Mouse (Mus musculus) cerebellum, adult 18-20 months (tissue): Measurements from ENCODE around the gene Fgb.

Source experiments
- DNase-seq, 2 experiments: peaks; one replicate each; pipeline ENCODE4 v3.0.0; 2021

Fgb gene

DNA sequence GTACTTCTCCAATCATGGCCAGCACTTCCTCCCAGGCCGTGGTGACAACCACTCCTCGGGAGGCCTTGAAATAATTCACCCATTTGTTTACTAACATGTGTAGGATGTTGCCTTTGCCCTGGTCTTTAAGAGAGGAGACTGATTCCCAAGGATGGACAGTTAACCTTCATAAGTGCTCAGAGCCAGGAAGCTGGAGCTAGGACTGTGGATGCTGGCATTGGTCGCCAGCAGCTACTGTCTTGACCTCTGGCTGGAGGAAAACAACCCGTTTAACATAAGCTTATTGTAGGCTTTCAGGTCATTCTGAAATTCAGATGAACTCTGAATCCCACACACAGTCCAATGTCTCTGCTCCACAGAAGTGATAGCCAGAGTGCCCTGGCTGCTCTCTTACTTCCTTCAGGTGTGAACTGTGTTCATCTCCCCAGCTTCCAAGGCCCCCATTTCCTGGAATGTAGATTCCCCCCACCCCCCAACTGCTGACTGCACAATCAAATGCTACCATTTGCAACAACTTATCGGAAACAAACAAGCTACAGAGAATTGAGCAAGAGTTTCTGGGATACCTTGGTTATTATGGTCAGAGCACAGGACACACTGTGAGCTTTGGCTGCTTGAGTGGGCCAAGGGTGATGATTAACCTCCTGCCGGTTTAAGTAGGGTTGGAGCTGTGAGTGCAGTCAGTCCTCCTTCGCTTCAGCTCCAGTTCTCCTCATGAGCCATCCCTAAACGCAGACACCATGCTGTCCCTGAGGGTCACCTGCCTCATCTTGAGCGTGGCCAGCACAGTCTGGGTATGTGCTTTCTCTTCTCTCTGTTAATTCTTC, 24.0 kb downstream of the Fgb start, which contains the start of gene Fga:
Gene Fga, plus strand, starts transcription at position 602 of the 827 bp plus-strand sequence.
- no peak for DNase-seq

DNA sequence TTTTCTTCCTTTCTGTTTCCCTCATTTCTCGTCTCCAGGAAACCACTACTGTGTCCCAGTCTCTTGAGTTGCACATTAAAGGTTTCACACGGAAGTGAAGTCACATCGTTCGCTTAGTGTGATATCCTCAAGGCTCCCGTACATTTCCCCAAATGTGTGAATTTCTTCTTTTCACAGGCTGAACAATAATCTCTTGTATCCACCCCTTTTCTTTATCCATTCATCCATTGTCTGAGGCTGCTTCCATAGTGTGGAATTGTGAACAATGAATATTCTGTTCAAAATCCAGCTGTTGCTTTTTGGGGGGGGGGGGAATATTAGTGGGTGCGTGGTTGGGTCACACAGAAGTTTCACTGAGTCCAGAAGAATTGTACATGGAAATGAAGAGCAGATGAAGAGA, 24.6 kb downstream of the Fgb start:
- no peak for DNase-seq

DNA sequence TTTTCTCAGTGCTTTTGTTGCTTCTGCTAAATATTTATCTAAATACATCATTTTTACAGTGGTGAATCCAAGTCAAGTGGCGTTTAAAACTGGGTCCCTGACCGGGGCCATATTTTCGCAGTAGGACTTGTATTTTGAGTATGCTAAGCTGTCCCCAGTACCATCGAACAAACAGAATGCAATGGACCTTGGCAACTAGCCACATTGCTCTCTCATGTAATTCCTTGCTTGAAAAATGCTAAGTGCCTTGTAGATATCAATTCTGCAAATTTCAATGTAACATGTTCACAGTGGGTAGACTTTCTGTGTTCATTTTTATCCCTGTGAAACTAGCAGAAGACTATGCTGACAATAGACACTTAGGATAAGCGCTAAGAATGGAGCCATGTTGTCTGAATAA, 28.5 kb downstream of the Fgb start:
- no peak for DNase-seq

DNA sequence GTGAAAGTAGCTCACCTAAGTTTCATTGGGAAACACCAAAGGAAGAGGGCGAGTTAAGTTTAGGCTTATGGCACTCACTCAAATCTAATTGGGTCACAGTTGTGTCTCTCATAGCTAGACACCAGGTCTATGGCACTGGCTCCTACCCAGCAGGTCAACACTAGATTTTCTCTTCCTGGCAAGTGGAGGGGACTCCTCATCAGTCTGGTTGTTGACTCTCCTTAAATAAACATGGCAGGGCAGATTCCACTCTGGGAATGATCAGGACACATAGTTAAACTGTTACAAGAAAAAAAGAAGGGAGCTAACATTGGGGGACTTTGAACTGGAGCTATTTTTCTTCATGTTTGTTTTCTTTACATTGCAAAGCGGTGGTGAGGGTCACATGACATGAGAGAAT, 29.3 kb downstream of the Fgb start:
- no peak for DNase-seq

DNA sequence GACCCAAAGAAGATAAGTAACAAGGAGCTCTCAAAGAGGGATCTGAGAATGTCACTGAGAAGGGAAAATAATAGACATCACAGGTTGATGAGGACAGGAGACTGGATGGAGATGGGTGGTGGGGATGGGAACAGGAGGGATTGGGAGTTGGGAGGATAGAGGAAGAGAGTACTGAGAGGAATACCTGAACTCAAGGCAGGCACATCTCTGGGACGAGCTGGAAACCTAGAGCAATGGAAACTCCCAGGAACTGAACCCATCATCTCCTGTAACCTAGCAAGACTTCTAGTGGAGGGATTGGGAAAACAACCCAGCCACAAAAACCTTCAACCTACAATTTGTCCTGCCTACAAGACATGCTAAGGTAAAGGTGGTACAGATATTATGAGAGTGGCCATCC, 33.4 kb downstream of the Fgb start:
- no peak for DNase-seq

DNA sequence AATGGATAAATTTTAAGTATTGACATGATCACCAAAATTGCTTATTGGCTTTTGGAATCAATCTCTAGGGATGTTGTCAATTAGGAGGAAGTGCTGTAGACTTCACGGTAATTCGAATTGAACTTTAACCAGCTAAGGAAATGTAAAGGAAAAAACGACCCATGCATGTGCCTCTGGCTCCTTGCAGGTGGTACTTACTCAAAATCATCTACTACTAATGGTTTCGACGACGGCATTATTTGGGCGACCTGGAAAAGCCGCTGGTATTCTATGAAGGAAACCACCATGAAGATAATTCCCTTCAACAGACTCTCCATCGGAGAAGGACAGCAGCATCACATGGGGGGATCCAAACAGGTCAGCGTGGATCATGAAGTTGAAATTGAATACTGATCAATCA, 35.7 kb downstream of the Fgb start:
- DNase-seq = no peak

DNA sequence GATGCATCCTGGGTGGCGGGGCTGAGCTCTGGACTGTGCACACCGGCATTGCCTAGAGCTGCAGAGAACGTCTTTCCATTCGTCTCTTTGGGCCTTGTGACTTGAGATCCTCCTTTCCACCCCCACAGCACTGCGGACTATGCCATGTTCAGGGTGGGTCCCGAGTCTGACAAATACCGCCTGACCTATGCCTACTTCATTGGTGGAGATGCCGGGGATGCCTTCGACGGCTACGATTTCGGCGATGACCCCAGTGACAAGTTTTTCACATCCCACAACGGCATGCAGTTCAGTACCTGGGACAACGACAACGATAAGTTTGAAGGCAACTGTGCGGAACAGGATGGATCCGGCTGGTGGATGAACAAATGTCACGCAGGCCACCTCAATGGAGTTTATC, 37.0 kb downstream of the Fgb start:
- no peak for DNase-seq

DNA sequence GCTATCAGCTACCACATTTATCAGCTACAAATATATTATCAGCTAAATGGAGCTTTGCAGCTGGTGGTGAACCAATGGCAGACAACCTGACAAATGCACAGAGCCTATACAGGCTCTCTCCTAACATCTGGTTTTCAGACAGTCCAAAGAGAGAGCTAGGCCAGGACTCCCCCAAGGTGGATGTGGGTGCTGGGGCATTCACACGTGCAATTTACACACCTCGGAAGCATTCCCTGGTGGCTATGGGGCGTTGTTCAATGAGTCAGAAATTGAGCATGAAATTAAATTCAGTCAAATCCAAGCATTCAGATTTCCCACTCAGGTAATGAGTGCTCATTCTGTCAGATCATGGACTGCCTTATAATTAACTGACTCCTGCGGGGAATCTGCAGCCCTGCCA, 38.1 kb downstream of the Fgb start:
- DNase-seq = no peak

DNA sequence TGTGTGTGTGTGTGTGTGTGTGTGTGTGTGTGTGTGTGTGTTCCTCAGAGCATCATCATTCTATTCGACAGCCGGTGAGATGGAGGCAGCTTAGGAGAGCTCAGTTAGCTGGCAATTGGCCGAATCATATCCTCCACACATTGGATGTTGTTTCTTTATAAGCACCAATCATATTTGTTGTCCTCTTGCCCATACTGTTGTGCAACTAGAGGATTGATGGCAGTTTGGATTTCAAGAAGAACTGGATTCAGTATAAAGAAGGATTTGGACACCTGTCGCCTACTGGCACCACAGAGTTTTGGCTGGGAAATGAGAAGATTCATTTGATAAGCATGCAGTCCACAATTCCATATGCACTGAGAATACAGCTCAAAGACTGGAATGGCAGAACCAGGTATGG, 38.5 kb downstream of the Fgb start:
- DNase-seq = no peak

DNA sequence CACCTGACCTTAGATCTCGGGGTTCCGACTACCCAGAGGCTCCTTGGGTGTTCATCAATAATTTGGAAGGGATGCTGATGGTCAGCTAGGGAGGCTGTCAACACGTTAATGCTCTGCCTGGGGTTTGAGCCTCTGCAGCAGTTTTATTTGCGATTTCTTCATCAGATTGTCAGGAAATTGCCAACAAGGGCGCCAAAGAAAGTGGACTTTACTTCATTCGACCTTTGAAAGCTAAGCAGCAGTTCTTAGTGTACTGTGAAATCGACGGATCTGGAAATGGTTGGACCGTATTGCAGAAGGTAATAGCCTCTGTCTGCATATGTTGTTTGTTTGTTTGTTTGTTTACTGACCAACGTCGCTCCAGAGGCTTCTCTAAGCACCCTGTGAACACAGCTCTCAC, 39.4 kb downstream of the Fgb start:
- no peak for DNase-seq

DNA sequence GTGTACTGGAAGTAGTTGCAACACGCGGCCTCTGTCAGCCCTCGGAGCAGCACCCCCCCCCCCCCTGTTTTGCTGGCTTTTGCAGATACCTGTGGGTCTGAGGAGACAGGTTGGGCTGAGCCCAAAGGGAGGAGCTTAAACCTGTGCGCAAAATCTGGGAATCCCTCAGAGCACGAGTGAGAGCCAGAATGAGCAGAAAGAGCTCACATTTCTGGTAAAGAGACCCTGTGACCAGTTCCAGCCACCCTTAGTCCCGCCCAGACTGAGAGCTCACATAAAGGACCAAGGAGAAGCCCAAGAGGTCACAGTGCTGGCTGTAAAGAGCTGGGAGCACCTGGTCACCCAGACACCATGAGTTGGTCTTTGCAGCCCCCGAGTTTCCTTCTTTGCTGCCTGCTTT, 42.1 kb downstream of the Fgb start, which contains the start of gene Fgg:
Gene Fgg, plus strand, starts transcription at position 168 of the 400 bp plus-strand sequence.
- no peak for DNase-seq

DNA sequence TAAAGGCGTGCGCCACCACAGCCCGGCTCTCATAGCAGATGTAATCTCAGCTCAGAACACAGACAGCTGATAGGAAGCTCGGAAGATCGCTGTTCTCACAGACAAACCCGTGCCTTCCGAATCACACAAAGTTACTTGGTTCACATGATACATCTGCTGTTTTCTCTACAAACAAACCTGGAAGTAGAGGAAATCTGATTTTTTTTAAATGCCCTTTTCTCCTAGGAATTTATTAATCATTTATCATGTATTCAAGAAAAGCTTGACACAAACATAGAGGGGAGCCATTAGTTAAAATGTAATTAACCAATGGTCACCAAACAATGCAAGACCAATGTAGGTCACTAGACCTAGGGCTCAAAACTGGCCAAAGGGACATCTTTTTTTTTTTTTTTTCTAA, 44.9 kb downstream of the Fgb start:
- DNase-seq = no peak

DNA sequence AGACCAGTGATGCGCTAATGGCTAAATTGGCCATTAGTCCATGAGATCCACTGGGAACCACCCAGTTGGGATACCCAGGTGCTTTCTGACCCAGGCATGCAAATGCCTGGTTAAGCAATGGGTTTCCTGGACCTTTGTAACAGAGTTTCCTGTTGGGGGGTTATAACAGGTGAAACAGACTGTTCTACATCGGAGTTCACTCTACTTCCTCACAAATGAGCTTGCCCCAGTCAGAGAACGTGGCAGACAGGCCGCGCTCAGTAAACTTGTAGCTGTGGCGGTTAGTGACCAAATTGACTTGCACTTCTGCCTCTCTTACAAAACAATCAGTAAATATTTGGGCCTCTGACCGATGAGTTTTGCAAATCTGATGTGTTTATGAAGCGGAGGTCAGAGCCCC, 46.6 kb downstream of the Fgb start:
- DNase-seq = no peak

DNA sequence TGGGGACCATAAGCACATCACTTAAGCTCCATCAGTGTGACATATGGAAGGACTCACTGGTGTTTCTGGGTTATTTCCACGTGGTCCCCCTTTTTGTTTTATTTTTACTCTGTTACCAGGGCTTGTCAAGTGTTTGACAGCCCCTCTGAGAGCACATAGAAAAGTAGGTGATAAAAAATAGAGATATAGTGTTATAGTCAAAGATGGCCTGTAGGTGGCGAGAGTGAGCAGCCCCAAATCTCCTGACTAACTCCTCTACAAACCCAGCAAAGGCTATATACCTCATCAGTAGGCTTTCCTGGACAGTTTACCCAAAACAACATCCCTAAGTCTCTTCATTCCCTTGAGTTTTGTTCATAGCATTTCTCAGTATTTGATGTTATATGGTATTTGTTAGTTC, 47.5 kb downstream of the Fgb start:
- DNase-seq = peak in 1 of 2 experiments; percentile 50

DNA sequence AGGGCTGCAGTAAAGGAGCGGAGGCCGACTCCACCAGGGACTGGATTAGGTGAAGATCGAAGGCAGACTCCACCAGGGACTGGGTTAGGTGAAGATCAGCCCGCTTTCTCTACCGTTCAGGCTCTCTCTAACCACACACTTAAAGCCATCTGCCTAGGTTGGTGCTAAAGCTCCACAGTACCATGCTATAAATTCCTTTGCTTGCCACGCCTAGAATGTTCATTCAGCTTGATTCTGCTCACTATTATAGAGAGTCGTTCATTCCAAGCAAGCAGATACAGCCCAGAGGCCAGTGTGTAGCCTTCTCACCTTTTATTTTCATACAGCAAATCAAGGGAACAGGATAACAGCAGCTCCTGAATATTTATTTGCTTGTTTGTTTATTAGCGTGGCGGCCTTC, 49.7 kb downstream of the Fgb start:
- no peak for DNase-seq

DNA sequence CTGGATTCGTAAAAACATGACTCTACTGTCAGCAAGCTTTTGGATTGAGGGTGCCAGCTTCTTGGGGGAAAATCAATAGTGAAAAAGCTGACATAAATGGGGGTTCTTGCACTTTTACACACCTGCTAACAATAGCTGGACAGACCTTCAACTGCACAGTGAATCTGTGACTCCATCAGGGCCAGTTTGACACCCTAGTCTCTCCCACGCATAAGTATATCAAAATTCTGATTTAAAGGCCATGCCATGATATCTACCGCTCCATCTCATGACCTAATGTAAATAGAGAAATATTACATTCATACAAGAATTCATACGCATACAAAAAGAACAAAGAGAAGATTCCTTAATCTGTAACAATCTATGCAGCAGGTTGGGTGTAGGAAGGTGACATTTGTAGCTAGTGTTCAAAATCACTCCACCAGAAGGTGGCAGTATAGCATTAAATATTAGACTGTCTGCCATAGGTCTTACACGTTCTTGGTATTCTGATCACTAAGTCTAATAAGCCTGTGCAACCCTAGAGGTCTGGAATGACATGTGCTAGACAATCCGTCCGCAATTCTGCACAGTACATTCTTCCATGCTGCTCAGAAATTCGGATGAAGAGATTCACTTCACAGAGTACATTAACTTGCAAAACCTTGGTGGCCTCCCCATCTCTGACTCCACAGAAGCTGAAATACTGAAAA, 50.7 kb downstream of the Fgb start:
- DNase-seq = peak; percentile 31 to 46

DNA sequence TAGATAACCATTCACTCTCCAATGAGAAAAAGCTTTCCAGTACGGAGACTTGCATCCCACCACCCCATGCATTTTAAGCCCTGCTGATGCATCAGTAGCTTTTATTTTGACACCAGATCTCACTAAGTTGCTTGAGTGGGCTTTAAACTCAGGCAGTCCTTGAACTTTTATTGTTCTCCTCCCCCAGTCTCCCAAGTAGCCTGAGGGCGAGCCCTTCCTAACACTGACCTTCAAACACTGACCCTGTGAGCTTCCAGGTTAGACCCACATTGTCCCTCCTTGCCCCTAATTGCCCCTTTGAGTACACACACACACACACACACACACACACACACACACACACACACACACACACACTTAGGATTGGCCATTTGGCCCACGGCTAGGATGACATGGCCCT, 53.0 kb downstream of the Fgb start:
- no peak for DNase-seq

DNA sequence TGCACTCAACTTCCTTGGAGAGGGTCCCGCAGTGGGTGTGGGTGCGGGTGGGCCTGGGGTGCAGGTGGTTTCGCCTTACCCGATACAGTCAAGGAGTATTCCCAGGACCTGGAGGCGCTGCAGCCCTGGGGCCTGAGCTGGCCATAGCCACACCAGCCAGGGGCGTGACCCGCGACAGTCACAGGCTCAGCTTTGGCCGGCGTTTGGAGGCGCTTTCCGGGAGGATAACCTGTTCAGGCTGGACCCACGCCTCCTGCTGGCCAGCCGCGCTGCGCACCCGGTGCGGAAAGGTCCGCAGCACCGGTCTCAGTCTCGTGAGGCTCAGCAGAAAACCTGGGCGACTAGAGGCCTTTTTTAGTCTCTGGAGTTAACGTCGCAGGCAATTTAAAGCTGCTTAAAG, 54.3 kb downstream of the Fgb start:
- peak in 1 of 2 experiments; percentile 20 for DNase-seq

DNA sequence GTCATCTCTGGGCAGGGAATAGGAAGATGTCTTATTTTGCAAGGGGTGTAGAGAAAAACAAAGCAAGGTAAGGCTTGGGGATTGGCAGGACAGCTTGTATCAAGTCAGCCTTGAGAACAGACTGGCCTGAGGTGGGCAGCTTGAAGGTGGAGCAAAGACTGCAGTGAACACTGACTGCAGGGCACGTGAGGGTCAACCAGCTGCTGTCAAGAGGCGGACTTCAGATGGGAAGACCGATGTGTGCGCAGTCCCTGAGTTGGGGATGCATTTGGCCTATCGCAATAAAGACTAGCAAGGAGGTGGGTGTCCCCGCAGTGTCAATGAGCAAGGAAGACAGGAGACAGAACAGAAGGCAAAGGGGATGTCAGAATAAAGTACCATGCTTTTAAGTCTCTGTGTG, 56.7 kb downstream of the Fgb start:
- DNase-seq = no peak

DNA sequence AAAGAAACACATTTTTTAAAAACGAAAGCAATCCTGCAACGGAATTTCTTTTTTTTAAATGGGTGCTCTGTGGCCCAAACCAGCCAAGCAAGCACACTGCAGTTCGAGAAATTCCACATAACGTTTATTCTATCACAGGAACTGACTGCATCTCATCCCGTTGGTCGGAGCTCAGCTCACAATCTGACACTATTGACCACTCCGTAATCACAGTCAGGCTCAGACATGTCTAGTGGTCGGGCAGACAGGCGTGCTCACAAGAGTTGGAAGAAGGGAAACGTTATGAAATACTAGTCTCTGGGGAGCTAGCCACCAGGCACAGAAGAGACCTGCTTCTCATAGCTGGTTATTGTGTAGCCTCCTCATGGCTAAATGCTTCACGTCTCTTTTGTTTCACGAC, 57.7 kb downstream of the Fgb start:
- DNase-seq = no peak
